Mouse (Mus musculus) limb, embryonic 15.5 days (tissue): ENCODE results near the gene Ugt1a8. TPM values are rescaled to one million over a fixed set of nuclear protein-coding genes. Genes with fewer than 3 reads are reported as not detected.
"Not testable (repeated sequence)": the region's sequence is repeated elsewhere in the genome, so short reads cannot be mapped to it uniquely, and the experiment has no call there.

Experiments
- ATAC-seq: fragments of 200-750 bp; cut with Nextera tagmentation; 2 replicates; pipeline ENCODE4 v1.8.0; 2017; ENCODE audit warnings: low read depth, moderate TSS enrichment; ENCODE audit not compliant: insufficient number of reproducible peaks, low FRiP score, low TSS enrichment
- H3K27ac ChIP-seq: fragments of 300-500 bp; sonication (generic); 2 replicates; pipeline ENCODE4 v1.5.1; 2015; ENCODE audit warnings: moderate library complexity, mild to moderate bottlenecking, inconsistent platforms
- H3K27me3 ChIP-seq: fragments of 300-500 bp; sonication (generic); 2 replicates; pipeline ENCODE4 v1.6.1; 2015; ENCODE audit warnings: inconsistent platforms
- H3K36me3 ChIP-seq: fragments of 300-500 bp; sonication (generic); 2 replicates; pipeline ENCODE4 v1.6.1; 2015; ENCODE audit warnings: inconsistent platforms
- H3K4me1 ChIP-seq: fragments of 300-500 bp; sonication (generic); 2 replicates; pipeline ENCODE4 v1.6.1; 2015; ENCODE audit warnings: inconsistent platforms
- H3K4me2 ChIP-seq: fragments of 300-500 bp; sonication (generic); 2 replicates; pipeline ENCODE4 v1.6.1; 2015; ENCODE audit warnings: mild to moderate bottlenecking, inconsistent platforms
- H3K4me3 ChIP-seq: fragments of 300-500 bp; sonication (generic); 2 replicates; pipeline ENCODE4 v1.5.1; 2015; ENCODE audit warnings: mild to moderate bottlenecking, inconsistent platforms
- H3K9ac ChIP-seq: fragments of 300-500 bp; sonication (generic); 2 replicates; pipeline ENCODE4 v1.6.1; 2015; ENCODE audit warnings: inconsistent platforms
- H3K9me3 ChIP-seq: fragments of 300-500 bp; sonication (generic); 2 replicates; pipeline ENCODE4 v1.6.1; 2016; ENCODE audit warnings: inconsistent platforms
- WGBS: fragments of 180-500 bp; shearing (Covaris S2); methylation state at CpG from one replicate; pipeline ENCODE4 v1.1.7; 2015; 5-methylcytosine and 5-hydroxymethylcytosine counted together
- polyA plus RNA-seq: library from polyadenylated mRNA; unstranded; fragments of >200 nt; fragmentation: Nextera tagmentation; extraction: Ambion mirVana; gene quantifications from 2 replicates; pipeline ENCODE4 v1.2.1, GENCODE M21; 2015

Ugt1a8 gene
- polyA plus RNA-seq, 1 experiment from 2014 or later: not detected

- not testable (repeated sequence) for H3K27me3 ChIP-seq, H3K27ac ChIP-seq
- 93% methylated on average over 6 of the region's 6 CpGs for WGBS
Measured at GRCm38 (mm10) chr1:88112769-88113168, 25.2 kb downstream of the Ugt1a8 start.

DNA sequence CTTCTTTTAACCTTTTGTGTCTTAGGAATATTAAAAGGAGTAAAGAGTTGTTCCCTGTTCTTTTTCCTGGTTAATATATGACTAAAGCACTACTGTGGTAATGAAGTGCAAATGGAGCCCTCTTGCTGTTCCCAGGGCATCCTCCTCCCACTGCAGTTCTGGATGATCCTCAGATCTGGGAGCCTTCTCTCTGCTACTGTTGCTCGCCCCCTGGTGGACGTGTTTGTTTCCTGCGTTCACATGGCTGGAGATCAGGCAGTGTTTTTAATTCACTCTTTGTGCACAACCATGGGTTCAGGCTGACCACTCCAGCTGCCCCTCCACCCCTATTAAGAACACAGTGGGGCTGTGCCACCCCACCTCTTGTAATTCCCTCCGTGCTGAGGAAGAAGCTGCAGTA is 32.9 kb downstream of the Ugt1a8 start:
- not testable (repeated sequence) for H3K4me3 ChIP-seq, H3K4me2 ChIP-seq, ATAC-seq, H3K9ac ChIP-seq, H3K9me3 ChIP-seq, H3K36me3 ChIP-seq, H3K4me1 ChIP-seq, H3K27me3 ChIP-seq, H3K27ac ChIP-seq
- 6% methylated on average over 4 of the region's 4 CpGs for WGBS

More at GRCm38 (mm10) chr1:88112769-88113168, 25.2 kb downstream of the Ugt1a8 start:
- not testable (repeated sequence) for H3K4me3 ChIP-seq, H3K36me3 ChIP-seq, H3K4me2 ChIP-seq, H3K9me3 ChIP-seq, H3K9ac ChIP-seq, H3K4me1 ChIP-seq, ATAC-seq

DNA sequence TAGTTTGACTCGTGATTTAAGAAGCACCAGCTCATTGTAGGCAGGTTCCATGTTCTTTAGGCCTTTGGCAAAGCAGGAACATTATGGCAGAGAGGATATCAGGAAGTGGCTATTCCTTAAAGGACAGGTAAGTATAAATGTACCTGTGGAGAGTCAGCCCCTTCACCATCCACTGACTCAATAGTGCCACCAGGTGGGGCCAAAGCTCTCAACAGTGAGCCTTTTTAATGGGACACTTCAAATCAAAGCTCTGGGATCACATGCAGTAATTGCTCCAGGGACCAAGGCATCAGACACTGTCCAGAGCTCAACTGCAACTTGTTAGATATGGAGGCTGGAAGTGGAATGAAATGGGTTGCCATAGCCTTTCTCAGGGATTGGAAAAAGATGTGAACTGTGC is 33.9 kb downstream of the Ugt1a8 start:
- H3K4me2 ChIP-seq, H3K4me1 ChIP-seq, H3K36me3 ChIP-seq, H3K27ac ChIP-seq, H3K4me3 ChIP-seq, H3K27me3 ChIP-seq, H3K9me3 ChIP-seq, H3K9ac ChIP-seq, ATAC-seq: not testable (repeated sequence)
- no CpG with 5 or more reads among the region's 1 CpGs for WGBS

DNA sequence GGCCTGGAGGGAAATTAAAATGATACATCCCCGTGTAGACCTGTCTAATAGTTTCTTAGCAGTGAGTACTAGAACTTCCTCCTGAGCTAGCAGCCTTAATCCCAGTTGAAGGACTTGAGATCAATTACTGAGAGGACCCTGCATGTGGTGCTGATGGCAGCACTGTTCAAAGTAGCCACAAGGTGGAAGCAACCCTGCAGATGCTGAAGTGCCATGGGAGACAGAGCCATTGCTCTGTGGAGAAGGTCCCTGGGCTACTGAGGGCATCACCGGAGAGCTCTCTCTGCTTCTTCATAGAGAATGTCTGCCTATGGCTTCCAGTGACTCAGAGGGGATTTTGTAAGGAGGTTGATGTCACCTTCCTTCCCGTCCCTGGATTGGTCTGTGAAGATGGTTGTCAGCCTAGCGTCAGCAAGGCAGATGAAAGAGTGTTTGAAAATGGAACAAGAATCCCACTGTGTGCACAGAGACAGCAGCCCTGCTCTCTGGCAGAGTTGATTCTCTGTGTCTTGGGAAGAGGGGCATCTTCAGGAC is 38.3 kb downstream of the Ugt1a8 start:
- H3K4me2 ChIP-seq, H3K27me3 ChIP-seq, H3K27ac ChIP-seq, H3K9ac ChIP-seq, H3K9me3 ChIP-seq, ATAC-seq, H3K4me3 ChIP-seq, H3K36me3 ChIP-seq, H3K4me1 ChIP-seq: not testable (repeated sequence)
- 73% methylated on average over 4 of the region's 4 CpGs for WGBS

GRCm38 (mm10) chr1:88129091-88129490 is 41.5 kb downstream of the Ugt1a8 start:
- not testable (repeated sequence) for H3K4me3 ChIP-seq, H3K4me1 ChIP-seq, H3K9ac ChIP-seq, H3K27ac ChIP-seq, ATAC-seq, H3K36me3 ChIP-seq, H3K4me2 ChIP-seq, H3K27me3 ChIP-seq, H3K9me3 ChIP-seq
- WGBS: 86% methylated on average over 2 of the region's 2 CpGs

DNA sequence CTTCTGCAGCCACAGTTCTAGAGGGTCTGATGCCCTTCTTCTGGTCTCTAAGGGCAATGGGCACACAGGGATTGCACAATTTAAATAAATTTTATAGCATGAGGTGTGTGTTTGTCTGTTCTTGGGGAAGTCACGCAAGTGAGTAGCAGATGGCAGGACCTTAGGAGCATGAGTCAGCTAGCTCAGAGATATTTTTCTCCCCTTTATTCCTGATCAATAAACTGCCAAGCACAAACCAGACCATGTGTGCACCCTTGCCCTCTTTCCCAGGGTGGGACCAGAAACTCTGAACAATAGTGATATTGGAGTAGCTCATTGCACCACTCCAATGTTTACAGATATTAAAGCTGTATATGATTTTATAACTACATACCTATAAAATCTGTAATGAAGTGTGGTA is 42.6 kb downstream of the Ugt1a8 start:
- H3K9ac ChIP-seq, H3K4me2 ChIP-seq, H3K4me3 ChIP-seq, H3K4me1 ChIP-seq, H3K27ac ChIP-seq, H3K27me3 ChIP-seq, H3K9me3 ChIP-seq, H3K36me3 ChIP-seq, ATAC-seq: not testable (repeated sequence)
- WGBS: 67% methylated on average over 1 of the region's 1 CpGs

GRCm38 (mm10) chr1:88133908-88134456 is 46.4 kb downstream of the Ugt1a8 start:
- peak overlapping the region; percentile 69 for H3K27ac ChIP-seq

DNA sequence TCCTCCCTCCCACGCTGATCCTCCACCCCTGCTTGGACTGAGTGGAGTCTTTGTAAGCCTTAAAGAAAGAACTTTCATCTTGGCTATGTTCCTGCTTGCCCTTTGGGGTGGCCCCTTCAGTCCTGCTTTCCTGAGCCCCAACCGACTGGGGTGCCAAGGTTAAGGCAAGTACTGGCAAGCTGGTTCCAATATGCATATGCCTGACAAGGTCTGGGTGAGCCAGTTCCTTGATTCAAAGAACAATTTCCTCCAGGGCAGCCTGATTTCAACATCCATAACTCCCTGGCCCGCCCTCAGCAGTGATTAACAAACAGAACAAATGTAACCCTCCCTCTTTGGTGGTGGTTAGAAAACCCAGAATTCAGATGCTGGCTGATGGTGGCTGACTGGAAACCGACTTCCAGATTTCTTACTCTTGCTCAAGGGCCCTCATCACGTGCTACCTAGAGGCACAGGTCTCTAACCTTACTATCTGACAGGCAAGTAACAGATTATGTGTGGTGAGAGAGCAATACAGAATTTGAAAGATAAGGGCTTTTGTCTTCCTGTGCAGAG is 46.9 kb downstream of the Ugt1a8 start, which contains the start of gene Ugt1a6a:
Ugt1a6a (plus strand) TSS at position 353 of the 555 bp plus-strand sequence.
- H3K9me3 ChIP-seq, H3K4me1 ChIP-seq, ATAC-seq, H3K9ac ChIP-seq, H3K27me3 ChIP-seq, H3K4me2 ChIP-seq, H3K36me3 ChIP-seq, H3K4me3 ChIP-seq: not testable (repeated sequence)
- WGBS: 38% methylated on average over 5 of the region's 5 CpGs
- peak within 1 kb of the TSS; percentile 69 for H3K27ac ChIP-seq

More at GRCm38 (mm10) chr1:88133908-88134456, 46.4 kb downstream of the Ugt1a8 start:
- no peak overlapping the region for H3K4me3 ChIP-seq
- H3K9me3 ChIP-seq: no peaks in the 10 kb centered on the region
- no peaks in the 10 kb centered on the region for H3K27me3 ChIP-seq
- H3K4me1 ChIP-seq: peaks cover 9% of the 10 kb centered on the region; the same call in 1 of the 2 replicates
- H3K36me3 ChIP-seq: no peaks in the 10 kb centered on the region
- no peak overlapping the region for H3K4me2 ChIP-seq
- H3K9ac ChIP-seq: no peak overlapping the region
- no peak for ATAC-seq
- 25% methylated on average over 3 of the region's 3 CpGs for WGBS

DNA sequence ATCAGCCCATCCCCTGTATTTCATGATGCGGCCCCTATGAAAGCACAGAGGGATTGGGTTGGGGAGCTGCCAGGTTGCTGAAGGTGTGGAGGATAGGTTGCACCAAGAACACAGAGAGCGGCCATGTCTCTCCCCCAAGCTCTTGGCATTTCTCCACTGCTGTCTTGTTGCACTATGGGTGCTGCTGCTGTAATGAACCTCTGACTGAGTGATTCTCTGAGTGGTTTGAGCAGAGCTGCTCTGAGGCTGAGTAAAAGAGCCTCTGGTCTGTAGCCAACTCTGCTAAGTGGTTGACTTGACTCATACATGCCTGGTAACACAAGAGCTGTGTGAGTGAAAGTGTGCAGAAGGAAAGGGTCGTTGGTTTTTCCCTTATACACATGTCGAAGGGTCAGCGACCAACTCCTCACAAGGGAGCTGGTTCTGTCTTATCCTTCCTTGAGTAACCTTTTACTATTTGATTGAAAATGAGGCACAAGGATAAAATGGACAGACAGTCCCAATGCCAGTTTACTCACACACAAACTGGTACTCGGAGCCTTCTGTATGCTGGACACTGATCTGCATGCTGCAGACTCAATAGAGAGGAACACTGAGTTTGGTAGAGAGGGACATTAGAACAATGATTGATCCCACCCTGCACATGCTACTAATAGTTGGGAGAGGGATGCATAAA is 47.8 kb downstream of the Ugt1a8 start:
- not testable (repeated sequence) for H3K9me3 ChIP-seq, H3K4me1 ChIP-seq, H3K9ac ChIP-seq, H3K36me3 ChIP-seq, H3K4me3 ChIP-seq, ATAC-seq, H3K27me3 ChIP-seq, H3K4me2 ChIP-seq, H3K27ac ChIP-seq
- WGBS: 78% methylated on average over 6 of the region's 6 CpGs

DNA sequence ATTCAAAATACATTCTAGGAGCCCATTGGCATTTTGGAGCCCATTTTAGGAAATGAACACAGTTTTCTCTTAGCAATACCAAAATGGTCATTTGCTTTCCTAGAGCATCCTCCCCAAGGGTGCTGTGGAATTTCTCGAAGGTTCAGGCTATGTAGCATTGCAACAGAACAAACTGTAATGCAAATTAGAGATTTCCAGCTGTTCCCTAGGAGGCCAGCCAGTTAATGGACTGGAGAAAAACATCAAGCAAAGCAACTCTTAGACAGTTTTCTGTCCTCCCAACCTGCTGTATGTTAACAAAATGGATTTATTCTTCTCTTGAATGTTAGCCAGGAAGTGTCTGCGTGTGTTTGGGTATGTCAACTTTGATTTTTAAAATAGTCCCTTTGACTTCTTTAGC is 49.0 kb downstream of the Ugt1a8 start:
- Histone ChIP-seq H3K4me2 (no peak overlapping the region), H3K4me3 (no peak overlapping the region), H3K36me3 (no peaks in the 10 kb centered on the region), H3K4me1 (peaks cover 9% of the 10 kb centered on the region; the same call in 1 of the 2 replicates), H3K9ac (no peak overlapping the region), H3K9me3 (no peaks in the 10 kb centered on the region), H3K27me3 (no peaks in the 10 kb centered on the region), H3K27ac (no peak overlapping the region)
- no peak for ATAC-seq
- 65% methylated on average over 2 of the region's 2 CpGs for WGBS

GRCm38 (mm10) chr1:88137264-88137663 is 49.7 kb downstream of the Ugt1a8 start:
- Histone ChIP-seq H3K9me3 (no peaks in the 10 kb centered on the region), H3K4me3 (no peak overlapping the region), H3K36me3 (no peaks in the 10 kb centered on the region), H3K4me1 (peaks cover 9% of the 10 kb centered on the region; the same call in 1 of the 2 replicates), H3K9ac (no peak overlapping the region), H3K27ac (no peak overlapping the region), H3K27me3 (no peaks in the 10 kb centered on the region), H3K4me2 (no peak overlapping the region)
- no peak for ATAC-seq
- 84% methylated on average over 3 of the region's 3 CpGs for WGBS

DNA sequence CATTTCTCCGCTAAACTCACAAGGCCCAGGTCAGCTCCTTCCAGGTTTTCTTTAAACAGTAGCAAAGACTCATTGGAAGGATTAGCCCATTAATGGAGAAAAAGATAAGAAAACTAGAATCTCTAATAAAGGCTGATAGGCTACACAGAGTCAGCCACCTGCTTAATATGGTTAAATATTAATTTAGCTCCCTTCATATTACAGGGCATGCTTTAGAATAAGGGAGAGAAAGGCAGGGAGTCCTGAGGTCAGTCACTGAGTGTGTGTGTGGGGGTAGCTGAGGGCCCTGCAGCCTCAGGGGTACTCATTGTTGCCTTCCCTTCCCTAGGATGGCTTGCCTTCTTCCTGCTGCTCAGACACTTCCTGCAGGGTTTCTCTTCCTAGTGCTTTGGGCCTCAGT is 50.5 kb downstream of the Ugt1a8 start:
- no peak for ATAC-seq
- H3K9ac ChIP-seq: no peak overlapping the region
- H3K4me1 ChIP-seq: peaks cover 9% of the 10 kb centered on the region; the same call in 1 of the 2 replicates
- H3K9me3 ChIP-seq: no peaks in the 10 kb centered on the region
- H3K4me2 ChIP-seq: no peak overlapping the region
- no peaks in the 10 kb centered on the region for H3K36me3 ChIP-seq
- H3K4me3 ChIP-seq: no peak overlapping the region
- H3K27me3 ChIP-seq: no peaks in the 10 kb centered on the region
- no peak overlapping the region for H3K27ac ChIP-seq
- WGBS: 91% methylated on average over 1 of the region's 1 CpGs
